Mouse (Mus musculus): ENCODE measurements at regions not wholly inside any gene's neighbourhood (a gene's known extent, or its start where the extent isn't known, plus 50 kb on each side); places are given as distances from the start of the nearest gene placed in this dataset.
"Not testable (repeated sequence)": the region's sequence is repeated elsewhere in the genome, so short reads cannot be mapped to it uniquely, and the experiment has no call there.

DNA sequence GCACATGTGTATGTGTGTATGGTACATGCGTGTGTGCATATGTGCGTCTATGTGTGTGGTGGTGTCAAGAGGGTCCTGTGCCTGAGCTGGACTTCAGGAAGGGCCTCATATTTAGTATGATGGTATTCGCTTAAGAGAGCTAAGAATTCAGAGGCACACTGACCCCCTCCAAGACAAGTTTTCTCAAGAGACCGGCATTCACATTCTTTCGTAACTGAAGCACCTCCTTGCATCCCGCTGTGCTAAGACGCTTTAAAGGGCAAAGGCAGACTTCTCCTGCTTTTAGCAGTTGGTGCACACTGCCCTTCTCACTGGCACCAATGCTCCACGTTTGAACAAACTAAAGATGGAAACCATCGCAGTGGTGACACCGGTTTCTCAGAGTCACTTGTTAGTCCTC, 110.3 kb upstream of the Shb start:
- DNase-seq: no peak

GRCm38 (mm10) chr4:45641272-45641671, 109.0 kb upstream of the Shb start:
- DNase-seq: no peak

DNA sequence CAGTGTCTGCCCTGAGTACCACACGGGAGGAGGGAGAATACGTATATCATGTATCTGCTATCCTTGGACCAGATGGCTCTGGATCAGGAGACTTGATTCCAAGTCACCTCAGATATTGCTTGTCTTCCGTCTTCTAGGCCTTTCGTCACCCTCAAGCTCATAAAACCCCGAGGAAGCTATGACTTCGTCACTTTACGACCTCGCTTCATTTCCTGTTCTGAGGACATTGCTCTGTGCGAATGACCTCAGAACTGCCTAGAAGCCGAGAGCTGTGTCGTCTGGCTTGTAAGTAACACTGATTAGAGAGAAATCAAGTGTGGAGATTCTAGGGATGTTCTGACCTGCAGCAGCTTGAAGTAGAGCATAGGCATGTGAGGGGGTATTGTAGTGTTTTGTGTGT, 108.4 kb upstream of the Shb start:
- DNase-seq: no peak

GRCm38 (mm10) chr4:45639397-45640034, 107.2 kb upstream of the Shb start:
- no peak for DNase-seq

GRCm38 (mm10) chr4:45638411-45638810, 106.1 kb upstream of the Shb start:
- DNase-seq: no peak

DNA sequence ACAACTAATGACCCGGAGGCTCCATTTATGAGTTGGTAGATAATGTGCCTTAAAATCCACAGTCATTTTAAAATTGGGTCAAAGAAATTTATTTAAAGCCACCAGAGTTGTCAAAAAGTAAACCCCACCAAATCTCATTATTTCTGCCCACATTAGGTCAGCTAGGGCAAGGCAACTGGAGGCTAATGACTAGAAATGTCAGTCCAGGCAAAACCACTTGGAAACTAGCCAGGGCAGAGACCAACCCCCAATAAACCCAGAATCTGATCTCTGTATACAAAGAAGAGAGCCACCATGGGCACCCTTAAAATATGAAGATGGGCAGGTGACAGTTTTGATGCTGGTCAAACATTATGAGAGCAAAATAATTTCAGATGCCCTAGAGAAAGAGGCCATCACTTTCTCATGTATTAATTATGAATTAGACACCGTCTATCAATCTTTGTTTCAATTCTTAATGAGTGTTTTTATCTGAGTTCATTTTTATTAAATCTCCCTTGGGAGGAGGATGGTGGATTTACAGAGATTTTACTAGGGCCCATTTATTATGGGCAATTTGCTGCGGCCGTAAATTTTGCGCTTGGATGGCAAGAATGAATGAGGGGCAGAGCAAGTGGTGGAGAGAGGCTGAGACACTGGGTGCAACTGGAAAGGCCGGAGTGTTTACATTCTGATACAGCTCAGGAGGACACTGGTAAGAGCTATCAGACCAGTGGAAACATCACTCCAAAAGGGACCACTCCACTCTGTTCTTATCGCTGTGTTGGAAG, 99.2 kb upstream of the Shb start:
- no peak for DNase-seq

DNA sequence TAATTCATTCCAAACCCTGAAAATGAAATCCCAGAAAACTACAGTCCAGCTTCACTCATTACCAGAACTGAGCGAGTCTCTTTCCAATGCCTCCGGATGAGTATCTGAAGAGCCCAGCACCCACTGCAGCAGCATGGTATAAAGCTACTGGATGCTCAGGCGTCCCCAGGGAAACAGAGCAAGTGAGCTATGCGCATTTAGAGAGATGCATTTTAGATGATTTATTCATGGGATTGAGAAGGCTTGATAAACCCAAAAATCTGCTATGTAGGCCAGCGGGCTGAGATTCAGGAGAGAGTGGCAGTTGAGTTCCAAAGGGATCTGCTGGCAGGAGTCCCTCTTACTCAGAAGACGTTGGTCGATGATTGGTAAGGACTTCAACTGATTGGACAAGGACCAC, 93.4 kb upstream of the Shb start:
- DNase-seq: no peak

GRCm38 (mm10) chr4:45622017-45622416, 89.7 kb upstream of the Shb start:
- no peak for DNase-seq

DNA sequence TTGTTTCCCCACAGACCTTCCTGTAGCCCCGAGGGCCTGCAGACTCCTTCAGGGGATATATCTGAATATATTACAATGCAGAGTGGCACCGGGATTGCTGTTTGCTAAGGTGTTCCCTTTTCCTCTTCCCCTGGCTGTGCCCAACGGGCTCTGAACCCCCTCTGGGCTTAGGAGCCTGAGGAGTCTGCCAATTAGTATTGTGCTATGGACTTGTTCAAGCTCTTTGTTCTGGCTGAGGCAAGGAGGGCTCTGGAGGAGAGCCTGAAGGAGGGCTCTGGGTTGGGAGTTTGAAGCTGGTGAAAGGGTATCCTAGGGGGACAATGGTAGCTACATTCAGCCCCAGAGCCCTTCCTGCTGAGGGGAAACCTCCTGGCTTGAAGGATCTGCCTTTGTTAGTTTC, 84.9 kb upstream of the Shb start:
- DNase-seq: no peak

GRCm38 (mm10) chr4:45613498-45613897, 81.2 kb upstream of the Shb start:
- DNase-seq: not testable (repeated sequence)

DNA sequence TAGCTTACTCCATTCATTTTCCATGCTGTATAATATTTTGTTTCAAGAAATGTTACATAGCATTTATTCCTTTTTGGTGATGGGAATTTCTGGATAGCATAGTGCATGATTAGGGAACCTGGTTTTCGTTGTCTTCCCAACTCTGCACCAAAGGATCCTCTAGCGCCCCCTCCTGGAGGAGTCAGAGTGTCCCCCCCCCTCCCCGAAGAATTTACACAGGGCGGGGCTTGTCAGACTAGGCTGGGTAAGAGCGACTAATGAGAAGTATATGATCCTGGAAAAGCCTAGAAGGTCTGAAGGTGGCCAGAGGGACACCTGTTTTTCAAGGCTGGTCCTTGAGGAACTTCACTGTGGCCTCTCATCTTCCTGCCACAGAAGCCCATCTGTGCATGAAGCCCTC, 79.9 kb upstream of the Shb start:
- no peak for DNase-seq

- no peak for DNase-seq
These were observed 78.7 kb upstream of the Shb start for GRCm38 (mm10) chr4:45610937-45611336.

GRCm38 (mm10) chr4:45606578-45606977, 74.3 kb upstream of the Shb start:
- no peak for DNase-seq

GRCm38 (mm10) chr4:45605681-45606080, 73.4 kb upstream of the Shb start:
- DNase-seq: no peak

DNA sequence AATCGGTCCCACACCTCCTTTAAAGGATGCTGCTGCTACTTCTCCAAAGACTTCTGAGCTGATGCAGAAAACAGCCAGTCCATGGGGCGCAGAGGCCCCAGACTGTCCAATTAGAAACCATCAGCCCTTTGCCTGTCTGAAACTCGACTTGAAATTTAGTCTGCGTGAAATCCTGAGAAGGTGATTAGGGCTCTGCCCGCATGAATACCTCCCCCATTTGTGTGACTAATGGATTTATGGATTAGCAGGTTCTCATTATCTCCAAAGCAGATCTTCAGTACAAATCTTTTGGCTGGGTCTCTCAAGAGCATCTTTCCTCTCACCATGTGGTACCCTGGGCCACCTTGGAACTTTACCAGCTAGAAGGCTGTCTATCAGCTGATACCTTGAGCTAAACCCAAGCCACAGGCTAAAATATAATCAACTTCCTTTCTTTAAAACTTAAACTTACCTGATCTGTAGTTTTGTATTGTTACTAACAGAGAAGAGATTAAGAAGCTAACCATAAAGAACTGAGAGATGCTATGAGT, 72.1 kb upstream of the Shb start:
- DNase-seq: peak in 1 of 2 experiments; percentile 9

GRCm38 (mm10) chr4:45600520-45600919, 68.2 kb upstream of the Shb start:
- no peak for DNase-seq

GRCm38 (mm10) chr4:45593435-45593991, 61.2 kb upstream of the Shb start:
- DNase-seq: no peak

GRCm38 (mm10) chr4:45592766-45593165, 60.5 kb upstream of the Shb start:
- no peak for DNase-seq

GRCm38 (mm10) chr4:45591405-45592315, 59.4 kb upstream of the Shb start:
- DNase-seq: no peak

- DNase-seq: no peak
These were observed 58.6 kb upstream of the Shb start for GRCm38 (mm10) chr4:45590836-45591235.

DNA sequence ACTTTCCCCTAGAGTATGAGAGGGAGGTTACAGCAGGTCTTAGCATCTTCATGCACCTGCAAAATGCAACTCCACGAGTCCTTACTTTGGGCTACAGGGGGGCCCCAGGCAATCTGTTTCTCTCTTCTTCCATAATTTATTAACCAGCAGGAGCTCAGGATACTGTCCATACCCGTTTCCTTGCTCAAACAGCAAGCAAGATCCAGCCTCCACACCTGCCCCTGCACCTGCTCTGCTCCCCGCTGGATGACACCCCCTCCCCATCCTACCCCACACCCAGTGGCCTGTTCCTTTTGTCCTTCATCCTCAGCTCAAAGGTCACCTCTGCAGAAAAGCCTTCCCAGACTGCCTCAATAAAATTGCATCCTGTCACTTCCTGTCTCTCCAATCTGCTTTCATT, 56.1 kb upstream of the Shb start:
- DNase-seq: no peak

GRCm38 (mm10) chr4:45587202-45587601, 54.9 kb upstream of the Shb start:
- no peak for DNase-seq

DNA sequence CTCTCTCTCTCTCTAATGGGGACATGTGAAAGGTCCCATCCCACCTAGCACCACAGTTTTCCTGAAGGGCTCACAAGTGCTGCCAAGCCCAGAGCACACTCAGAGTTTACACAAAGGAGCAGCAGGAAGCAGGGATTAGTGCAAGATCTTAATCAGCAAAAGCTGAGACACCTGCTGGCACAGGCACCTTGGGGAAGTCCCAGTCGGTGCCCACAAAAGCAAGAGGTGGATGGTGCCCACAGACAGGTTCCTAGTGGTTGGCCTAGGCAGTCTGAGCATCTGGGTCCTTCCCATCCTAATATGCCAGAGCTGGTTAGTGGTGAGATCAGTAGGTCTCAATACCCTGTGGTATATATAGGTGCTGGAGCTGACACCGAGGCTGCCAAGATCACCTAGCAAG, 54.0 kb upstream of the Shb start:
- no peak for DNase-seq
